Mouse (Mus musculus): ENCODE measurements at regions not wholly inside any gene's neighbourhood (a gene's known extent, or its start where the extent isn't known, plus 50 kb on each side); places are given as distances from the start of the nearest gene placed in this dataset.

DNA sequence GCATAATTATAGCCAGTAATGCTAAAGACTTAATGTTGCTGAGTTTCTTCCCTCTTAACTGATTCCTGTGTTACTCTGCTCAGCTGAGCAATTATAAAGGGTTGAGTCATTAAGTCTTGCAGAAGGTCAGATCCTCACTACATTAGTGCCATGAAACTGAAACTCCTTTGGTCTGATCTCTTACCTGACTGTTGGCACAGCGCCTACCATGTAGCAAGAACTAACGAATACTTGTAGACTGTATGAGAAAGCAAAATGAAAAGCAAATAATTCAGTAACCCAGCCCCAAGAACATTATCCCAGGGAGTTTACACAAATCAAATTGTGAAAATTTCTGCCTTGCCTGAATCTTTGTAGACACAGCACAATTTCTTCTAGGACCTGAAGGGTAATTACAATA, 556.5 kb upstream of the Sptlc3 start:
- TF ChIP-seq CTCF (IDR thresholded peaks at IDR 0.05; ENCODE audit: borderline replicate concordance, insufficient read depth, low read depth, low read length), result no peak
- no peak for TF ChIP-seq POLR2A (IDR thresholded peaks at IDR 0.05; ENCODE audit: borderline replicate concordance, insufficient read depth, low read length)

Measured in cerebellum, adult 2 months (tissue).